Mouse (Mus musculus) intestine, embryonic 15.5 days (tissue): ENCODE results near the gene Ric8b. TPM values are rescaled to one million over a fixed set of nuclear protein-coding genes. Genes with fewer than 3 reads are reported as not detected.

ENCODE experiments used
- ATAC-seq: fragments of 200-750 bp; cut with Nextera tagmentation; 2 replicates; pipeline ENCODE4 v1.8.0; 2017; ENCODE audit warnings: moderate TSS enrichment, moderate library complexity
- H3K27ac ChIP-seq: fragments of 300-500 bp; sonication (generic); 2 replicates; pipeline ENCODE4 v1.5.1; 2015; ENCODE audit warnings: mild to moderate bottlenecking, inconsistent platforms
- H3K27me3 ChIP-seq: fragments of 300-500 bp; sonication (generic); replicated peaks from 2 replicates; pipeline ENCODE4 v1.6.1; 2015; ENCODE audit warnings: inconsistent platforms
- H3K36me3 ChIP-seq: fragments of 300-500 bp; sonication (generic); 2 replicates; pipeline ENCODE4 v1.6.1; 2015; ENCODE audit warnings: inconsistent platforms
- H3K4me1 ChIP-seq: fragments of 300-500 bp; sonication (generic); replicated peaks from 2 replicates; pipeline ENCODE4 v1.6.1; 2015; ENCODE audit warnings: inconsistent platforms
- H3K4me2 ChIP-seq: fragments of 300-500 bp; sonication (generic); replicated peaks from 2 replicates; pipeline ENCODE4 v1.6.1; 2015; ENCODE audit warnings: mild to moderate bottlenecking, inconsistent platforms
- H3K4me3 ChIP-seq: fragments of 300-500 bp; sonication (generic); replicated peaks from 2 replicates; pipeline ENCODE4 v1.5.1; 2015; ENCODE audit warnings: inconsistent platforms
- H3K9ac ChIP-seq: fragments of 300-500 bp; sonication (generic); 2 replicates; pipeline ENCODE4 v1.6.1; 2015; ENCODE audit warnings: inconsistent platforms
- H3K9me3 ChIP-seq: fragments of 300-500 bp; sonication (generic); 2 replicates; pipeline ENCODE4 v1.6.1; 2016; ENCODE audit warnings: inconsistent platforms
- WGBS: fragments of 180-500 bp; shearing (Covaris S2); methylation state at CpG from one replicate; pipeline ENCODE4 v1.1.7; 2015; 5-methylcytosine and 5-hydroxymethylcytosine counted together
- polyA plus RNA-seq: library from polyadenylated mRNA; unstranded; fragments of >200 nt; fragmentation: Nextera tagmentation; extraction: Ambion mirVana; gene quantifications from 2 replicates; pipeline ENCODE4 v1.2.1, GENCODE M21; 2015

The Ric8b gene
- 17.2 and 18.0 TPM in 2 replicates for polyA plus RNA-seq

DNA sequence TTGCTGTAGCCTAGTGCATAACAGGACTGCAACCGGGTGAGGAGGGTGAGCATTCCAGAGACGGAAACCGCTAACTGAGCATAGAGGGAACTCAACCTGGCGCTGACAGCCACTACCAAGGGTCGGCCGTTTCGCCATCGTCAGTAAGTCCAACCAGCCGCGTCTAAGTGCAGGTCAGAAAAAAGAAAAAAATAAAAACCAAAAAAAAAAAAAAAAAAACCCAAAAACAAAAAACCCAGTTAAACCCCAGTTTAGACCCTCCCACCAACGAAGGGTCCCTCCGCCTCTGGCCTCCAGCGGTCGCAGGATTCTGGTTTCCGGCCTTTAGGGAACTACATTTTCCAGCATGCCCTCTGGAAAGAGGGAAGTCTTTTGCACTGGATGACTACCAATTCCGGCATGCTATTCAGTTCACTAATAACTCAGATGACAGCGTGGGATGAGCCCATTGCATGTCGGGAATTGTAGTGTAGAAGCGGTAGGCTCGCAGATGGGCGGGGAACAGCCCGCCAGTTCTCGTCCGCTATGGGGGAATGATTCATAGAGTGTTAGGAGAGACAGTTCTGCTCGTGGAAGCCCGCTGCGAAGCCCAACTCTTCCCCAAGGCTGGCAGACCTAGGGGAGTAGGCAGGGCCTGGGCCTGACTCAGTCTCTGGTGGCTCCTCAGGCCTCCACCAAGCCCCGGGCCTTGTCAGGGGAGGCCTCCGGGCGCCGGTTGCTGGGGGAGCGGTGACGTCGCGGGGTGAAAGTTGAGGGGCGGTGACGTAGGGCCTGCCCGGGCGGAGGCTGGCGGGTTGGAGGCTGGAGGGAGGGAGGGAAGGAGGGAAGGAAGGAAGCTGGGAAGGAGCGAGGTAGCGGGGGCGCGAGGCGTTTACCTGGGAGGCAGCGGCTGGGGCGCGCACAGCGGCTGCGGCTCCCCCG, at the start of gene Ric8b:
Gene Ric8b, plus strand, starts transcription at position 807 of the 921 bp plus-strand sequence.
- H3K27ac ChIP-seq = peak within 1 kb of the TSS; percentile 96
- under 1% methylated on average over 39 of the region's 51 CpGs for WGBS
- H3K9ac ChIP-seq = peak within 1 kb of the TSS; percentile 87
- no peaks in the 10 kb centered on the region for H3K27me3 ChIP-seq
- ATAC-seq = peak; percentile 99
- H3K4me2 ChIP-seq = peak within 1 kb of the TSS; percentile 77
- no peaks in the 10 kb centered on the region for H3K36me3 ChIP-seq
- peak within 1 kb of the TSS; percentile 87 for H3K4me3 ChIP-seq
- H3K4me1 ChIP-seq = 0 out of 2 replicates have a peak, but pooled peaks cover 10% of the 10 kb centered on the region
- no peaks in the 10 kb centered on the region for H3K9me3 ChIP-seq

DNA sequence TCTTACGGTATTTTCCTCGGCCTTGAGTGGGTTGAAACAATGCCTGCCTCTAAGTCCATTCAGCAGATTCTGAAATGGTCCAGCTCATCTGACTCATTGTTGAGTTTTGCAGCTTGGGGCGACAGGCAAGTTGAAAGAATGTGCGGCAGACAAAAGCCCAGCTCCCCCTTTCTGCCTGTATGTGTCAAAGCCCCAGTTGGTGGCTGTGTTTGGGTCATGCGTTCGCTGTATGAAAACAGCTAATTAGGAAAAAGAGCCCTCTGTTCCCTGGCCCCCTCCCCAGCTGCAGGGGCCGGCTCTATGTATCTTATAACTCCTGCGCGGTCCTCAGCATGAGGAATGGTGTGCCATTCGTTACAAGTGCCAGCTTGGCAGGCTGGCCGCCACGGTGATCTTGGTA, 46.1 kb upstream of the Ric8b start:
- WGBS = 73% methylated on average over 12 of the region's 12 CpGs
- no peaks in the 10 kb centered on the region for H3K9me3 ChIP-seq
- no peaks in the 10 kb centered on the region for H3K4me1 ChIP-seq
- H3K27me3 ChIP-seq = no peaks in the 10 kb centered on the region
- no peak for ATAC-seq
- H3K4me3 ChIP-seq = no peak overlapping the region
- no peak overlapping the region for H3K27ac ChIP-seq
- H3K9ac ChIP-seq = no peak overlapping the region
- H3K4me2 ChIP-seq = no peak overlapping the region
- H3K36me3 ChIP-seq = no peaks in the 10 kb centered on the region

DNA sequence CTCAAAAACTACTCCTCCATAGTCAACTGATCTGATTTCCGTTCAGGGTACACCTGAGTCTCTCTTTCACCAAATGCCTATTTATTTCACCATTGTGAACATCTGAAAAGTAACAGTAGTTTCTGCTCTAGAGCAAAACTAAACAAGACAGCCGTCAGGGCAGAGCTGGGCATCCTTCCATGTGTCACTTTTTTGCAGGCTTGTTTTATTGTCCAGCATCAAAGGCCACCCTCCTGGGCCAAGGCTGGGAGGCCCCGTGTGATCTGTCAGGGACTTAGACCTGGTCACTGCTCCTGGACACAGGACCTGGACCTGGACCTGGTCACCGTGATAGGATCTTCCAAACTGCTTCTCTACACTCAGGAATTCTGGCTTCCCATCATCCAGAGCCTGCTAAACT, 45.5 kb upstream of the Ric8b start:
- H3K4me1 ChIP-seq = no peaks in the 10 kb centered on the region
- no peak for ATAC-seq
- no peaks in the 10 kb centered on the region for H3K27me3 ChIP-seq
- no peak overlapping the region for H3K27ac ChIP-seq
- WGBS = 65% methylated on average over 4 of the region's 4 CpGs
- H3K4me3 ChIP-seq = no peak overlapping the region
- H3K9ac ChIP-seq = no peak overlapping the region
- no peaks in the 10 kb centered on the region for H3K36me3 ChIP-seq
- no peak overlapping the region for H3K4me2 ChIP-seq
- H3K9me3 ChIP-seq = no peaks in the 10 kb centered on the region

DNA sequence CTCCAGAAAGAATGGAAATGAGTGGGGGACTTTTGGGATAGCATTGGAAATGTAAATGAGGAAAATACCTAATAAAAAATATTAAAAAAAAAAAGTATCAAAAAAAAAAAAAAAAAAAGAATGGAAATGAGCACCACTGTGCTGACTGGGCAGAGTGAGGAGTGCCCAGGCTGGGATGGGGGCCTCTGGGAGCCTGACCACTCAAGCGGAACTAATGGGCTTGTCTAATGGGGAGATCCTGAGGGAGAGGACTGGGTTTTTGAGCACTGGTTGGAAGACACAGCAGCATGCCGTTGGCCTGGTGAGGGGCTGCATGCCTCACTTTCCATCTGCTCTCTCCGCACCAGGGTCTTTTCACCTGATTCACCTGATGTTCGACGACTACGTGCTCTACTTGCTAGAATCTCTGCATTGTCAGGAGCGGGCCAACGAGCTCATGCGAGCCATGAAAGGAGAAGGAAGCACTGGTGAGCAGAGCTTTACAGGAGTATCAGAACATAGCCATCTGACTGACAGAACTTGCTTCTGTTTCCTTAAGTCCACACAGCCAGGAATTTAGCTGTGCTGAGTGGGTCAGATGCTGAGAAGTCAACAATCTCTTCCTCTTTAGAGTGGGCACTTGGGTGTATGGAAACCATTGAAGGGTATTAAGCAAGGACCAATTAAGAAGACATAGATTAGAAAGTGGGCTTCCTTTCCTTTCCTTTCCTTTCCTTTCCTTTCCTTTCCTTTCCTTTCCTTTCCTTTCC, 37.4 kb upstream of the Ric8b start:
- Histone ChIP-seq H3K9me3 (no peaks in the 10 kb centered on the region), H3K27me3 (no peaks in the 10 kb centered on the region), H3K36me3 (no peaks in the 10 kb centered on the region), H3K4me1 (no peaks in the 10 kb centered on the region), H3K4me2 (no peak overlapping the region), H3K4me3 (no peak overlapping the region), H3K27ac (no peak overlapping the region), H3K9ac (no peak overlapping the region)
- WGBS = 82% methylated on average over 9 of the region's 9 CpGs
- no peak for ATAC-seq

DNA sequence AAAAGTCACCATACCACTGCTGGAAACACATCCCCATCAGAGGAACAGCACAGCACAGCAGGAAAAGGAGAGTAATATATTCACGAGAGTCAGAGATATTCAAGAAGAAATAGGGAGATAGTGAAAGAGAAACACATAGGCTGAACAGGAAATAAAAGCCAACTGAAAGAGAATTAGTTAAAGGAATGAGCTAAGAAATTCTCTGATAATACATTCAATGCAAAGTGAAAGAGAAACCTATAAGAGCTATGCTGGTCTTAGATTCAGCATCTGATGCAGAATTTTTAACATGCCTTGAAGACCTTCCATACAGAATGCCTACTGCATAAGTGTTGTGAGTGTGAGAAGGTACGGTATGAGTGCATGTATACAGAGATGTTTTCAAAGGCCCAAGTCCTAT, 34.9 kb upstream of the Ric8b start:
- WGBS = 88% methylated on average over 2 of the region's 2 CpGs
- Histone ChIP-seq H3K27me3 (no peaks in the 10 kb centered on the region), H3K27ac (no peak overlapping the region), H3K9ac (no peak overlapping the region), H3K4me2 (no peak overlapping the region), H3K4me1 (peaks cover 9% of the 10 kb centered on the region), H3K9me3 (no peaks in the 10 kb centered on the region), H3K36me3 (no peaks in the 10 kb centered on the region), H3K4me3 (no peak overlapping the region)
- no peak for ATAC-seq

DNA sequence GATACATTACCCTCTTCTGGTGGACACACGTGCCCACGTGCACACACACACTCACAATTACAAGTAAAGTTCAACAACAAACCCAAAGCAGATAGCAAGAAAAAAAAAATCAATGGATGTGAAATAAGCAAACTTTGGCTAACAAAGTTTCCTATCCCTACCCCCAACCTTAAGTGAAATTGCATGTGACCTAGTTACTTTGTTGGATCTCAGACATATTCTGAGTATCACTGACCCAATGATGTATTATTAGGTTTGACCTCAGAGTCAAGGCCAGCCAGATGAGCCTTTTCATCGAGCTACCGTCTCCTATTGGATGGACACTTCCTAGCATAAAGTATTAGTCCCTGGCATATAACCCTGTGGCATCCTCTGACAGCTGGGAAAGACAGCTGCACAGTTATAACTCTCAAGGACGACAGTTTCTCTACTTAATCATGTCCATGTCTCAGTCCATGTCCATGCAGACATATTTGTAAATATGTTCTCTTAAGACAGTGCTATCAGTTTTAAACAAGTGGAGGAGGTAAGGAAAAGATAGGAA, 32.0 kb upstream of the Ric8b start:
- 57% methylated on average over 5 of the region's 5 CpGs for WGBS

DNA sequence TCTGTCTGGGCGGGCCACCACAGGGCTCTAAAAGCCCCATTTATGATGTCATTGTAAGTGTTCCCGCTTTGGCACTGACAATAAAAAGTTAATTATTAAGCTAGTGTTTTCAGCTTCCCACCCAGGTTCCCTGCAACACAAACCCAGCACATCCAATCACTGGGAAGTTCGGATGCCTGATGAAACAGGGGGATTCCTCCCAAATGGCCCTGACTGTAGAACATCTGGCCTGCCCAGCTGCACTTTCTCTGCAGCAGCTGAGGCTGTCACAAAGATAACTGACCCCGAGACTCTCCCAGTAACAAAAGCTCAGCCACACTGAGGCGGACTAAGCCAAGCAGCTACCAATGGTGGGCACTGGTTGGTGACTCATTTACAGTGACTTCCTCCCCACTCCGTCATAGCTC, 31.2 kb upstream of the Ric8b start:
- WGBS = 9% methylated on average over 6 of the region's 6 CpGs

More for the DNA sequence above, 32.0 kb upstream of the Ric8b start:
- ATAC-seq = no peak
- Histone ChIP-seq H3K27me3 (no peaks in the 10 kb centered on the region), H3K4me2 (no peak overlapping the region), H3K4me3 (no peak overlapping the region), H3K9me3 (no peaks in the 10 kb centered on the region), H3K27ac (no peak overlapping the region), H3K36me3 (no peaks in the 10 kb centered on the region), H3K4me1 (peaks cover 9% of the 10 kb centered on the region), H3K9ac (no peak overlapping the region)

DNA sequence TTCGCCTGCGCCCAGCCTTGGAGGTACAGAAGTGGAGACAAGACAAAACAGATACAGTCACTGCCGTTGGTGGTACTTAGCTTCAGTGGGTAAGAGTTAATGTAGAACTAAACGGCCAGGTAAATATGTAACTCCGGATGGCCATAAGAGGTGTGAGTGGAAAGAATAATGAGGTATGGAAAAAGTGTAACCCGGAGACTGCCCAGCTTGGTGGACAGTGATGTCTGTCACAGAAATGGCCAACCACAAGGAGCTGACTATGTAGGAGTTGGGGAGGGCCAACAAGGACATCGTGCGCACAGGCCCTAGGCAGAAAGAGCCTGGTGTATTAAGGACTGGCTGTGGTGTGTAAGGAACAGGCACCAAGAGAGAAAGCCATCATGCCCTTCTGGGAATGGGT, 30.6 kb upstream of the Ric8b start:
- H3K27ac ChIP-seq = peak overlapping the region; percentile 39; the same call in 1 of the 2 replicates
- H3K4me2 ChIP-seq = peak overlapping the region; percentile 50
- WGBS = 55% methylated on average over 8 of the region's 8 CpGs
- H3K27me3 ChIP-seq = no peaks in the 10 kb centered on the region
- no peaks in the 10 kb centered on the region for H3K9me3 ChIP-seq
- 0 out of 2 replicates have a peak overlapping the region, but pooled peaks have one; percentile 17 for H3K4me3 ChIP-seq
- H3K9ac ChIP-seq = no peak overlapping the region
- peak; percentile 38; the same call in 1 of the 2 replicates for ATAC-seq
- peaks cover 9% of the 10 kb centered on the region for H3K4me1 ChIP-seq
- H3K36me3 ChIP-seq = no peaks in the 10 kb centered on the region

More for the DNA sequence above, 31.2 kb upstream of the Ric8b start:
- no peak overlapping the region for H3K9ac ChIP-seq
- H3K9me3 ChIP-seq = no peaks in the 10 kb centered on the region
- no peaks in the 10 kb centered on the region for H3K36me3 ChIP-seq
- H3K4me1 ChIP-seq = peaks cover 9% of the 10 kb centered on the region
- peak overlapping the region; percentile 50 for H3K4me2 ChIP-seq
- no peaks in the 10 kb centered on the region for H3K27me3 ChIP-seq
- H3K4me3 ChIP-seq = peak overlapping the region; percentile 17; the same call in 1 of the 2 replicates
- peak; percentile 95 for ATAC-seq
- peak overlapping the region; percentile 39; the same call in 1 of the 2 replicates for H3K27ac ChIP-seq

DNA sequence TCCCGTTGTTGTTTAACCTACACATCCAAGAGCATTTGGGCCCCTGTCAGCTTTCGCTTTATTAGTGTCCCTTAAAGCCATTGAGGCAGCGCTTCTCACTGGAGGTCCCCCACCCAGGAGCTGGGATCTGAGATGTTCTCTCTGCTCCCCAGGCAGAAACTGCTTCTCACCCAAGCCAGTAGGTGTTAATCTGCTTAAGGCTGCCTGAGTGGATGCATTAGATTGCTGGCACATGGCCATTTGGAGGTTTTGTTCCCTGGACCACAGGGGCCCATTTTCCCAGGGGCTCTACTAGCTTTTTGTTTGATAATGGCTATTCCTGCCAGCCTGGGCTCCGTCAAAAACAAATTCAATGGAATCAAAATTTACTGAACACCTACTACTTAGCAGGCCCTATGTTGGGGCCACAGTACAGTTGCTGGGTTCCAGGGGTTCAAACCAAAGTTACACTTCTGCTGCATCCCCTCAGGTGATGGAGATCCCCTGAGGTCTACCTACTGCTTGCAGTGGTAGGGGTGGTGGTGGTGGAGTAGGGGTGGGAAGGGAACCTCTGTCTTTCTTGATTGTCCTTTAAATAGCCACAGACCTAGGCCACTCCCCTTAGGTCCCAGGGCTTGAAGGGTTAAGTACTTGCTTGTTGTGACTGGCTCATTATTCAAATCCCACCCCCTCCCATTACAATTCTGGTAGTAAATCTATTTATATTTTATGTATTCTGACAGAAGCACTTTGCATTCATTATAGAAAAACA, 28.1 kb upstream of the Ric8b start:
- Histone ChIP-seq H3K27ac (no peak overlapping the region), H3K4me2 (no peak overlapping the region), H3K36me3 (no peaks in the 10 kb centered on the region), H3K9ac (no peak overlapping the region), H3K4me3 (no peak overlapping the region), H3K4me1 (peaks cover 9% of the 10 kb centered on the region), H3K27me3 (no peaks in the 10 kb centered on the region), H3K9me3 (no peaks in the 10 kb centered on the region)
- 64% methylated on average over 4 of the region's 4 CpGs for WGBS
- no peak for ATAC-seq

DNA sequence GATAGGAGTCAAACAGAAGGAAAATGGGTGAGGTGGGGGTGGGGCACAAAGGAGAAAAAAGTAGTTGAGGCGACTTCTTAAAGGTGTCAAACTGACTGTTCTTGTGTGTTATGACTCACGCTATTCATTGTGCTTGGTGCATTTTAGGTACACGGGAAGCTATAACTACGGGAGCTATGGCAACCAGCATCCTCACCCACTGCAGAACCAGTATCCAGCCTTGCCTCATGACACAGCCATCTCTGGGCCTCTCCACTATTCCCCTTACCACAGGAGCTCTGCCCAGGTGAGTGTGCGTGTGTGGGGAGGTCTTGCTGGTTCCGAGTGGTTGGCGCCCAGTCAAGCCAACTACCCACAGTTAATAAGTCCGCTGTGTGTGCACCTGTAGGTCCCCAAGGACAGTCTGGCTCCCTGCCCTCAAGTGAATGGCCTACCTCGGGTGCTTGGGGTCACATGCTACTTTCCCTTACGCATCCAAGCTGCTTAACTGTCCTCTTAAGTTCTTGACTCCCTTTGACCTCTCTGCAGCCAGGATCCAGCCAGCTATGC, 21.5 kb upstream of the Ric8b start:
- Histone ChIP-seq H3K27me3 (no peaks in the 10 kb centered on the region), H3K9ac (no peak overlapping the region), H3K36me3 (no peaks in the 10 kb centered on the region), H3K27ac (no peak overlapping the region), H3K4me3 (no peak overlapping the region), H3K9me3 (no peaks in the 10 kb centered on the region), H3K4me2 (no peak overlapping the region), H3K4me1 (peaks cover 10% of the 10 kb centered on the region; the same call in 1 of the 2 replicates)
- WGBS = 90% methylated on average over 10 of the region's 10 CpGs
- ATAC-seq = no peak
